Mouse (Mus musculus): ENCODE measurements around the gene 4430402I18Rik. TPM values are rescaled to one million over a fixed set of nuclear protein-coding genes. Genes with fewer than 3 reads are reported as not detected.
A peak's percentile ranks its signal among the peaks of the same experiment; 100 is the strongest.

4430402I18Rik gene
- polyA plus RNA-seq, 1 experiment from 2014 or later: 0.35 TPM

GRCm38 (mm10) chr19:28908186-28908585 is 59.4 kb downstream of the 4430402I18Rik start:
- H3K9ac ChIP-seq (replicated peaks; ENCODE audit: low read length): no peak overlapping the region
- ATAC-seq (replicated peaks; ENCODE audit: insufficient number of reproducible peaks, low FRiP score, low TSS enrichment, low read depth) (no peak), DNase-seq (ENCODE audit: low spot score) (peak; percentile 80)
- no peak overlapping the region for H3K4me3 ChIP-seq (ENCODE audit: low read depth, low read length)
- no peaks in the 10 kb centered on the region; the same call in 1 of the 2 replicates for H3K4me1 ChIP-seq (ENCODE audit: control insufficient read depth, insufficient read depth, low read length)
- H3K9me3 ChIP-seq (replicated peaks; ENCODE audit: control insufficient read depth, low read length): no peaks in the 10 kb centered on the region
- H3K36me3 ChIP-seq (replicated peaks; ENCODE audit: control insufficient read depth, insufficient read depth, low read depth, low read length): no peaks in the 10 kb centered on the region
- no peaks in the 10 kb centered on the region for H3K27me3 ChIP-seq (ENCODE audit: control insufficient read depth, insufficient read depth, low read length)
- 0 out of 2 replicates have a peak overlapping the region, but pooled peaks have one; percentile 13 for H3K27ac ChIP-seq (replicated peaks; ENCODE audit: low read depth, low read length)
- 18% methylated on average over 4 of the region's 4 CpGs for WGBS
- H3K4me2 ChIP-seq (ENCODE audit: low read depth, low read length): no peak overlapping the region

GRCm38 (mm10) chr19:28903536-28904119 is 64.0 kb downstream of the 4430402I18Rik start:
- WGBS: 87% methylated on average over 8 of the region's 8 CpGs
- no peak overlapping the region for H3K27ac ChIP-seq (replicated peaks; ENCODE audit: low read depth, low read length)
- no peak for DNase-seq (ENCODE audit: low spot score)

DNA sequence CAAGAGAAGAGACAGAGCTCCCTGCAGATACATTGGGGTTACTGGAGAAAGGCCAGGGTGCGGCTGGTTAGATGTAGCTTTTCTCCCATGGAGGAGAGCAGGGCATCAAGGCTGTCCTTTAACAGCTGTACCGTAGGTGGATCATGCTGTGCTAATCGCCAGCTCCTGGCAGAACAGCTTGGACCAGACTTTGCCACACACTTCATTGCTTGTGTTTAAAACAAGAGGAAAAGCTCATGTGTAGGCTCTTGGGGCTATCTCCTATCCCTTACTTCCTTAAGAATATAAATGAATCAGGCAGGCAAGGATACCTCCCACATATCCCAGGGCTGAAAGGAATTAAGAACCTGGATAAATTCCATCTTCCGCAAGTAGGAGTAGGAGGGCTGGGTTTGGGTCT is 64.8 kb downstream of the 4430402I18Rik start:
- no peak overlapping the region for H3K4me3 ChIP-seq (ENCODE audit: low read depth, low read length)
- 86% methylated on average over 4 of the region's 4 CpGs for WGBS
- H3K27me3 ChIP-seq (ENCODE audit: control insufficient read depth, insufficient read depth, low read length): no peaks in the 10 kb centered on the region
- ATAC-seq (replicated peaks; ENCODE audit: insufficient number of reproducible peaks, low FRiP score, low TSS enrichment, low read depth) (no peak), DNase-seq (ENCODE audit: low spot score) (no peak)
- H3K9me3 ChIP-seq (replicated peaks; ENCODE audit: control insufficient read depth, low read length): no peaks in the 10 kb centered on the region
- no peak overlapping the region for H3K27ac ChIP-seq (replicated peaks; ENCODE audit: low read depth, low read length)
- no peak overlapping the region for H3K9ac ChIP-seq (replicated peaks; ENCODE audit: low read length)
- H3K4me1 ChIP-seq (ENCODE audit: control insufficient read depth, insufficient read depth, low read length): no peaks in the 10 kb centered on the region
- no peak overlapping the region for H3K4me2 ChIP-seq (ENCODE audit: low read depth, low read length)
- no peaks in the 10 kb centered on the region for H3K36me3 ChIP-seq (replicated peaks; ENCODE audit: control insufficient read depth, insufficient read depth, low read depth, low read length)

More at GRCm38 (mm10) chr19:28903536-28904119, 64.0 kb downstream of the 4430402I18Rik start:
- Histone ChIP-seq H3K9me3 (replicated peaks; ENCODE audit: control insufficient read depth, low read length) (no peaks in the 10 kb centered on the region), H3K27me3 (ENCODE audit: control insufficient read depth, insufficient read depth, low read length) (no peaks in the 10 kb centered on the region), H3K4me3 (ENCODE audit: low read depth, low read length) (no peak overlapping the region), H3K9ac (replicated peaks; ENCODE audit: low read length) (no peak overlapping the region), H3K36me3 (replicated peaks; ENCODE audit: control insufficient read depth, insufficient read depth, low read depth, low read length) (no peaks in the 10 kb centered on the region), H3K4me2 (ENCODE audit: low read depth, low read length) (no peak overlapping the region), H3K4me1 (ENCODE audit: control insufficient read depth, insufficient read depth, low read length) (no peaks in the 10 kb centered on the region; the same call in 1 of the 2 replicates)
- no peak for ATAC-seq (replicated peaks; ENCODE audit: insufficient number of reproducible peaks, low FRiP score, low TSS enrichment, low read depth)

DNA sequence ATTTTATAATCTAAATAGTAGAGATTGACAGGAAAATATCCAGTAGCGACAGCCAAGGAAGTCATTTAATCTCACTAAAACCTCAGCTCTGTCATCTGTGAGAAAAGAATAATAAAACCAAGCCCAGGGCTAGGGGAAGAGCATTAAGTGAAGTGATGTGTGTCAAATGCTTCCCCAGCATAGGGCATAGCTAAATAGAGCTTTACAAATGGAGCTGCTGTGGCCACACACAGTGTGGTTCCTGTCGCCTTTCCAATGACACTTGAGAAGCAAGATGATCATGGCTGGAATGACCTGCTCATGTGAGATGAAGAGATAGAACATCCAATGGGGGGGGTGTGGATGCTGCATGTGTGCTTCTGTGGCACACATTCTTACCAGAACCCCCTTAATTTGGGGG is 65.5 kb downstream of the 4430402I18Rik start:
- ATAC-seq (replicated peaks; ENCODE audit: insufficient number of reproducible peaks, low FRiP score, low TSS enrichment, low read depth): no peak
- DNase-seq (ENCODE audit: low spot score): no peak
- H3K9me3 ChIP-seq (replicated peaks; ENCODE audit: control insufficient read depth, low read length): no peaks in the 10 kb centered on the region
- 52% methylated on average over 2 of the region's 2 CpGs for WGBS
- no peak overlapping the region for H3K4me2 ChIP-seq (ENCODE audit: low read depth, low read length)
- no peak overlapping the region for H3K4me3 ChIP-seq (ENCODE audit: low read depth, low read length)
- H3K27me3 ChIP-seq (ENCODE audit: control insufficient read depth, insufficient read depth, low read length): no peaks in the 10 kb centered on the region
- no peak overlapping the region for H3K27ac ChIP-seq (replicated peaks; ENCODE audit: low read depth, low read length)
- no peak overlapping the region for H3K9ac ChIP-seq (replicated peaks; ENCODE audit: low read length)
- H3K36me3 ChIP-seq (replicated peaks; ENCODE audit: control insufficient read depth, insufficient read depth, low read depth, low read length): no peaks in the 10 kb centered on the region
- H3K4me1 ChIP-seq (ENCODE audit: control insufficient read depth, insufficient read depth, low read length): no peaks in the 10 kb centered on the region

GRCm38 (mm10) chr19:28900771-28901170 is 66.8 kb downstream of the 4430402I18Rik start:
- WGBS: 95% methylated on average over 2 of the region's 2 CpGs
- no peak for DNase-seq (ENCODE audit: low spot score)
- no peak overlapping the region for H3K27ac ChIP-seq (replicated peaks; ENCODE audit: low read depth, low read length)

GRCm38 (mm10) chr19:28897497-28897896 is 70.1 kb downstream of the 4430402I18Rik start:
- H3K4me1 ChIP-seq (ENCODE audit: control insufficient read depth, insufficient read depth, low read length): no peaks in the 10 kb centered on the region
- ATAC-seq (replicated peaks; ENCODE audit: insufficient number of reproducible peaks, low FRiP score, low TSS enrichment, low read depth) (no peak), DNase-seq (ENCODE audit: low spot score) (no peak)
- H3K9me3 ChIP-seq (replicated peaks; ENCODE audit: control insufficient read depth, low read length): no peaks in the 10 kb centered on the region
- 87% methylated on average over 9 of the region's 9 CpGs for WGBS
- H3K4me3 ChIP-seq (ENCODE audit: low read depth, low read length): no peak overlapping the region
- H3K9ac ChIP-seq (replicated peaks; ENCODE audit: low read length): no peak overlapping the region
- H3K27ac ChIP-seq (replicated peaks; ENCODE audit: low read depth, low read length): no peak overlapping the region
- no peak overlapping the region for H3K4me2 ChIP-seq (ENCODE audit: low read depth, low read length)
- no peaks in the 10 kb centered on the region for H3K36me3 ChIP-seq (replicated peaks; ENCODE audit: control insufficient read depth, insufficient read depth, low read depth, low read length)
- no peaks in the 10 kb centered on the region for H3K27me3 ChIP-seq (ENCODE audit: control insufficient read depth, insufficient read depth, low read length)

More at GRCm38 (mm10) chr19:28900771-28901170, 66.8 kb downstream of the 4430402I18Rik start:
- no peak overlapping the region for H3K4me3 ChIP-seq (ENCODE audit: low read depth, low read length)
- no peaks in the 10 kb centered on the region for H3K4me1 ChIP-seq (ENCODE audit: control insufficient read depth, insufficient read depth, low read length)
- no peak overlapping the region for H3K4me2 ChIP-seq (ENCODE audit: low read depth, low read length)
- H3K9ac ChIP-seq (replicated peaks; ENCODE audit: low read length): no peak overlapping the region
- no peaks in the 10 kb centered on the region for H3K36me3 ChIP-seq (replicated peaks; ENCODE audit: control insufficient read depth, insufficient read depth, low read depth, low read length)
- H3K9me3 ChIP-seq (replicated peaks; ENCODE audit: control insufficient read depth, low read length): no peaks in the 10 kb centered on the region
- no peaks in the 10 kb centered on the region for H3K27me3 ChIP-seq (ENCODE audit: control insufficient read depth, insufficient read depth, low read length)
- ATAC-seq (replicated peaks; ENCODE audit: insufficient number of reproducible peaks, low FRiP score, low TSS enrichment, low read depth): no peak

- DNase-seq (ENCODE audit: low spot score) (no peak), ATAC-seq (replicated peaks; ENCODE audit: insufficient number of reproducible peaks, low FRiP score, low TSS enrichment, low read depth) (no peak)
- Histone ChIP-seq H3K4me3 (ENCODE audit: low read depth, low read length) (no peak overlapping the region), H3K4me2 (ENCODE audit: low read depth, low read length) (no peak overlapping the region), H3K27me3 (ENCODE audit: control insufficient read depth, insufficient read depth, low read length) (no peaks in the 10 kb centered on the region), H3K9ac (replicated peaks; ENCODE audit: low read length) (no peak overlapping the region), H3K4me1 (ENCODE audit: control insufficient read depth, insufficient read depth, low read length) (no peaks in the 10 kb centered on the region), H3K27ac (replicated peaks; ENCODE audit: low read depth, low read length) (no peak overlapping the region), H3K9me3 (replicated peaks; ENCODE audit: control insufficient read depth, low read length) (no peaks in the 10 kb centered on the region), H3K36me3 (replicated peaks; ENCODE audit: control insufficient read depth, insufficient read depth, low read depth, low read length) (no peaks in the 10 kb centered on the region)
- WGBS: 67% methylated on average over 1 of the region's 1 CpGs
Observed at GRCm38 (mm10) chr19:28896639-28897038, 71.0 kb downstream of the 4430402I18Rik start.

DNA sequence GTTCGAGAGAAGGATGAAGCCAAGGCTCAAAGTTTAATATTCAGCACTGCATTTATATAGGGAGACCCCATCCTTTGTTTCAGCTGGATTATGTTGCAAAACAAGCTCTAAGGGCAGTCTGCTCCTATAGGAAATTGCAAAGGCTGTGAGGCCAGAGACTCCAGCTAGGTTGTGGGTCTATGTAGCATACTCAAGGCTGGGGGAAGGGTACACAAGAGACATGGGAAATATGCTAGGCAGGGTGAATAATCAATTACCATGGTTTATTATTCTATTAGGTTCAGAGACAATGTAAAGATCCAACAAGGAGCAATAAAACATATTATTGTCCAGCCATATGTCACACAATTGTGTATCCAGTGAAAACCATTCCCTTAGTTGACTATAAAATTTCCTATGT is 75.7 kb downstream of the 4430402I18Rik start:
- Histone ChIP-seq H3K4me2 (ENCODE audit: low read depth, low read length) (no peak overlapping the region), H3K27ac (replicated peaks; ENCODE audit: low read depth, low read length) (no peak overlapping the region), H3K9ac (replicated peaks; ENCODE audit: low read length) (no peak overlapping the region), H3K36me3 (replicated peaks; ENCODE audit: control insufficient read depth, insufficient read depth, low read depth, low read length) (no peaks in the 10 kb centered on the region), H3K4me1 (ENCODE audit: control insufficient read depth, insufficient read depth, low read length) (no peaks in the 10 kb centered on the region), H3K9me3 (replicated peaks; ENCODE audit: control insufficient read depth, low read length) (no peaks in the 10 kb centered on the region), H3K4me3 (ENCODE audit: low read depth, low read length) (no peak overlapping the region), H3K27me3 (ENCODE audit: control insufficient read depth, insufficient read depth, low read length) (no peaks in the 10 kb centered on the region)
- 82% methylated on average over 1 of the region's 1 CpGs for WGBS
- ATAC-seq (replicated peaks; ENCODE audit: insufficient number of reproducible peaks, low FRiP score, low TSS enrichment, low read depth) (no peak), DNase-seq (ENCODE audit: low spot score) (no peak)

Data from embryonic facial prominence, embryonic 11.5 days (tissue).